Mouse (Mus musculus): ENCODE measurements around the gene C87499. TPM values are rescaled to one million over a fixed set of nuclear protein-coding genes. Genes with fewer than 3 reads are reported as not detected.

Gene C87499
- polyA plus RNA-seq (2015; fragmentation: Nextera tagmentation; extraction: Ambion mirVana): not detected in 2 replicates

DNA sequence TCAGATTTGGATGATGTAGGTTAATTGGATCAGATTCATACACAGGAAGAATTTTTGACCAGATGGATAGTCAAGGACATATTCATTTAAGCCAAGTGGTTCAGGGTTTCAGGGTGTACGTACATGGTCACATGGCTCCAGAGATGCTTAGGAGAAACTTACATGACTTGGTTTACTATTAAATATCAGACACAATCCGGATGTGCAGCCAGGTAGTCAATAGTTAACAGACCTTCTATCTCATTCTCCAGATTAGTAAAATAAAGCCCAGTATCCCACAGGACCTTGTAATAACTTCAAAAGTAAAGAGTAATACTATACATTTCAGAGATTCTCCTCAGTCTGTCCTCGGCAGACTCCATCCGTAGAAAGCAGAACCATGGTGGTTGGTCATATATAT, at the start of gene C87499:
Gene C87499 (minus strand): TSS at position 101 of the 400 bp plus-strand sequence.
- WGBS: 78% methylated on average over 4 of the region's 4 CpGs

DNA sequence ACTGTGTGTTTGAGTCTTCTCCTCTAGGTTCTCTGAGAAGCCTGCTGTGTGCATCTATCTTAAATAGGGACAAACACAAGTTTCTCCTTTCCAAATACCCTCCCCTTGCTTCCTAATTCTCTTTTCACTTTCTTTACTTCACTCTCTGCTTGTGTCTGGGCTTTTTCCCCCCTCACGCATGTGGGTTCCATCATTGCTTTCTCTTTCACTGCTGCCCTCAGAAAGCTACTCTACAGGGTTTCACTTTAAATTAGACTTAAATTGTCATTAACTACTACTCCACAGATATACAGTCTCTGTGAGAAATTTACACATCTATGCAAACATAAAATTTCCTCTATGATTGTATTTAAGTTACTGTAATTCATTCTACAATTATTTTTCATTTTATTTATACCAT, 49.6 kb upstream of the C87499 start, which contains the start of gene Ifna2:
Gene Ifna2 (minus strand): TSS at position 101 of the 400 bp plus-strand sequence.
- Histone ChIP-seq H3K4me3 (no peak within 1 kb of the TSS), H3K27ac (replicated peaks) (no peak within 1 kb of the TSS), H3K36me3 (no peaks in the 10 kb centered on the region), H3K27me3 (replicated peaks) (no peaks in the 10 kb centered on the region), H3K4me2 (no peak within 1 kb of the TSS), H3K9ac (no peak within 1 kb of the TSS), H3K4me1 (no peaks in the 10 kb centered on the region), H3K9me3 (no peaks in the 10 kb centered on the region)
- 73% methylated on average over 1 of the region's 1 CpGs for WGBS
- ATAC-seq (ENCODE audit: extremely low read depth, insufficient number of reproducible peaks, low FRiP score, low TSS enrichment): no peak

More for the DNA sequence above, at the start of gene C87499:
- H3K9me3 ChIP-seq: no peaks in the 10 kb centered on the region
- H3K4me1 ChIP-seq: no peaks in the 10 kb centered on the region
- H3K4me2 ChIP-seq: no peak within 1 kb of the TSS
- H3K36me3 ChIP-seq: no peaks in the 10 kb centered on the region
- no peak within 1 kb of the TSS for H3K27ac ChIP-seq (replicated peaks)
- no peak within 1 kb of the TSS for H3K4me3 ChIP-seq
- no peaks in the 10 kb centered on the region for H3K27me3 ChIP-seq (replicated peaks)
- H3K9ac ChIP-seq: no peak within 1 kb of the TSS
- ATAC-seq (ENCODE audit: extremely low read depth, insufficient number of reproducible peaks, low FRiP score, low TSS enrichment): no peak

DNA sequence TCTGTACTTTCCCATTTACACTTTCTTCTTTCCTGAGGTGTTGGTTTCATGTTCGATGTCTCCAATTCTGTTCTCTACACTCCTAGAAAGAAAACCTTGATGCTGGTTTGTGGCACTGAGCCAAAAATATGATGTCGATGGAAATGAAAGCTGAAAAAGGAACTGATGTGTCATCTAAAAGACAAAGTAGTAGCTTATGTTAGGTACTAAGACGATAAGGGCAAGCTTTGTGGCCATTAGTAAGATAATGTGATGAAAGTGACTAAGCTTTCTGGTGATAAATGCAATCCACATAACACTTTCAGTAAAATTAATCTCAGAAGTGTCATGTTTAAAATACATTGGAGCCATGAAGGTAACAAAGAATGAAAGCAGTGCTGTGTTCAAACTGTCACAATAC, 47.1 kb upstream of the C87499 start:
- no peak for ATAC-seq (ENCODE audit: extremely low read depth, insufficient number of reproducible peaks, low FRiP score, low TSS enrichment)
- 44% methylated on average over 3 of the region's 3 CpGs for WGBS
- H3K4me2 ChIP-seq: no peak overlapping the region
- no peak overlapping the region for H3K27ac ChIP-seq (replicated peaks)
- H3K4me3 ChIP-seq: no peak overlapping the region
- no peaks in the 10 kb centered on the region for H3K4me1 ChIP-seq
- no peaks in the 10 kb centered on the region for H3K36me3 ChIP-seq
- H3K9ac ChIP-seq: no peak overlapping the region
- H3K27me3 ChIP-seq (replicated peaks): no peaks in the 10 kb centered on the region
- H3K9me3 ChIP-seq: no peaks in the 10 kb centered on the region

DNA sequence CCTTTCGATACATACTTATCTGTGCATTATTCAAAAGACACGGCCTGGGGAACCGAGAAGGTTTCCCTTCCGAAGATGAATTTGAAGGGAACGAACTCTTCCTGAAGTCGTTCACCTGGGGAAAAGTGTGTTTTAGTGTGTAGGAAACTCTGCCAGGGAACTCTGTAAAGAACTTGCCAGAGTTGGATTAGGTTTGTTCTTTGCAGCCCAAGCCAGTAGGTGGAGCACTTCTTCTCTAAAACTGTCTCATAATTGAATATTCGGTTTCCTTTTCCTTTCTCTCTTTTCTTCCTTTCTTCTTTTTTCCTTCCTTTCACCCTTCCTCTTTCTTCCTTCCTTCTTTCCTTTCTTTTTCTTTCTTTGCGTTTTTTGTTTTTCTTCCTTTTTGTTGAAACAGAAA, 46.2 kb upstream of the C87499 start:
- Histone ChIP-seq H3K4me3 (no peak overlapping the region), H3K27ac (replicated peaks) (no peak overlapping the region), H3K9ac (no peak overlapping the region), H3K9me3 (no peaks in the 10 kb centered on the region), H3K4me2 (no peak overlapping the region), H3K4me1 (no peaks in the 10 kb centered on the region), H3K27me3 (replicated peaks) (no peaks in the 10 kb centered on the region), H3K36me3 (no peaks in the 10 kb centered on the region)
- ATAC-seq (ENCODE audit: extremely low read depth, insufficient number of reproducible peaks, low FRiP score, low TSS enrichment): no peak
- WGBS: 35% methylated on average over 8 of the region's 8 CpGs

DNA sequence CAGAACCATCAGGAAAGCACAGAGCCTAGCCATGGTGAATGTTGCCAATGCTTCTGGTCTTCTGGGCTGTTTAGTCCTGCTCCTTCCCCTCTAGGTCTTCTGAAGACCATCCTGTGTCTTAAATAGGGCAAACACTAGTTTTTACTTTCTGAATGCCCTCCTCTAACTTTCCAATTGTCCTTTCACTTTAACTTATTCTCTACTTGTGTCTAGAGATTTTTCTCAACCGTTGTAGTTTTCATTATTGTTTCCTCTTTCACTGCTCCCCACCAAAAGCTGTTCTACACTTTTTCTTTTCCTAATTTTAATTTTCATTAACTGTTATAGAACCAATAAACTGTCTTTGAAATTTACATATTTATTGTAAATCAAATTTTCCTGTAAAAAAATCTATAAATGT, 42.6 kb upstream of the C87499 start, which contains the start of gene Ifna16:
Gene Ifna16 (minus strand): TSS at position 101 of the 400 bp plus-strand sequence.
- no peak within 1 kb of the TSS for H3K4me3 ChIP-seq
- no peak within 1 kb of the TSS for H3K9ac ChIP-seq
- ATAC-seq (ENCODE audit: extremely low read depth, insufficient number of reproducible peaks, low FRiP score, low TSS enrichment): no peak
- no peaks in the 10 kb centered on the region for H3K36me3 ChIP-seq
- H3K9me3 ChIP-seq: no peaks in the 10 kb centered on the region
- no peak within 1 kb of the TSS for H3K27ac ChIP-seq (replicated peaks)
- 64% methylated on average over 1 of the region's 1 CpGs for WGBS
- no peaks in the 10 kb centered on the region for H3K4me1 ChIP-seq
- no peaks in the 10 kb centered on the region for H3K27me3 ChIP-seq (replicated peaks)
- no peak within 1 kb of the TSS for H3K4me2 ChIP-seq

DNA sequence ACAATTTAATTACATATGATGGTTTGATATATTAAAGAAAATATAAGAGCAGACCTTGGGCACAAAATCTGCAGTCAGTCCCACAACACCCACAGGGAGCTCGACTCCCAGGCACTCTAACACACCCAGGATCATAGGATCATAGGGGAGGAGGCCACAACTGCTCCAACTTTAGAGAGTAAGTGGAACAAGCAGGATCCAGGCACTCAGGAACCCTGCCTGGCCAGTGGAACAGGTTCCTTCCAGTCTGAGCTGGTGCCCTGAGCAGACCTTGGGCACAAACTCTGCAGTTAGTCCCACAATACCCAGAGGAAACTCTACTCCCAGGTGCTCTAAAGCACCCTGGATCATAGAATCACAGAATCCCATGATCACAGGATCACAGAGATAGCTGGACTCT, 21.2 kb upstream of the C87499 start:
- H3K4me3 ChIP-seq: no peak overlapping the region
- H3K27ac ChIP-seq (replicated peaks): no peak overlapping the region
- no peak for ATAC-seq (ENCODE audit: extremely low read depth, insufficient number of reproducible peaks, low FRiP score, low TSS enrichment)
- no peaks in the 10 kb centered on the region for H3K36me3 ChIP-seq
- 35% methylated on average over 1 of the region's 1 CpGs for WGBS
- H3K27me3 ChIP-seq (replicated peaks): no peaks in the 10 kb centered on the region
- no peak overlapping the region for H3K4me2 ChIP-seq
- 0 out of 2 replicates have a peak, but pooled peaks cover 5% of the 10 kb centered on the region for H3K9me3 ChIP-seq
- no peak overlapping the region for H3K9ac ChIP-seq
- H3K4me1 ChIP-seq: no peaks in the 10 kb centered on the region

DNA sequence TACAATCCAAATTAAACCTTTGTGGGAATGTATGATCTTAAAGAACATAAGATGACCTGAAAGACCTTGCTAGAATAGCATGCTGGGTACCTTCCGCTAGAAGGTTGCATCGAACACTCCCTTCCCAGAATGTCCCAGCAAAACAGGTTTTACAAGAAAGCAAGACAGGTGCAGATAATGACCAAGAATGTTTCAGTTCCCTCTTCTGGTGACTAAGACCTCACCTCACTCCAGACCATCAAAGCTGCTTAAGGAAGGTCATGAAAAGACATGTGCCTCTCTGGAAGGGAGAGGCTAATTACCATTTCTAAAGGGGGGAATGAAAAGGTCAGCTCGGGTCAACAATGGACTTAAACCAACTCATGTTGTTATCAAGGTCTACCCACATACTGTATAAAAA, 19.4 kb upstream of the C87499 start:
- no peak for ATAC-seq (ENCODE audit: extremely low read depth, insufficient number of reproducible peaks, low FRiP score, low TSS enrichment)
- Histone ChIP-seq H3K27me3 (replicated peaks) (no peaks in the 10 kb centered on the region), H3K4me3 (no peak overlapping the region), H3K36me3 (no peaks in the 10 kb centered on the region), H3K9ac (no peak overlapping the region), H3K9me3 (0 out of 2 replicates have a peak, but pooled peaks cover 5% of the 10 kb centered on the region), H3K4me1 (no peaks in the 10 kb centered on the region), H3K4me2 (no peak overlapping the region), H3K27ac (replicated peaks) (no peak overlapping the region)
- 67% methylated on average over 3 of the region's 3 CpGs for WGBS

DNA sequence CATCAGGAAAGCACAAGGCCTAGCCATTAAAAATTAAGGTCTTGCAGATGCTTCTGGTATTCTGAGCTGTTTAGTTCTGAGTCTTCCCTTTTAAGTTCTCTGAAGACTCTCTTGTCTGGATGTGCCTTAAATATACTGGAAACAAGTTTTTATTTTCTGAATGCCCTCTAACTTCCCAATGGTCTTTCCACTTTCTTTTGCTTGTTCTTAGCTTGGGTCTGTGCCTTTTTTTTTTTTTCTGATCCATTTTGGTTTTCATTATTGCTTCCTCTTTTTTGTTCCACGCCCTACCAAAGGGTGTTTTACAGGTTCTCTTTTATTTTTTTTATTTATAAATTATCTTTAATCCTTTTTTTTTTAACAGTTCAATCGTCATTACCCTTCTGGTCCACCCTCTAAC, 10.1 kb upstream of the C87499 start, which contains the start of gene Ifna13:
Gene Ifna13 (minus strand): TSS at position 101 of the 400 bp plus-strand sequence.
- Histone ChIP-seq H3K36me3 (no peaks in the 10 kb centered on the region), H3K4me2 (no peak within 1 kb of the TSS), H3K4me3 (no peak within 1 kb of the TSS), H3K27ac (replicated peaks) (no peak within 1 kb of the TSS), H3K27me3 (replicated peaks) (no peaks in the 10 kb centered on the region), H3K9ac (no peak within 1 kb of the TSS), H3K4me1 (no peaks in the 10 kb centered on the region), H3K9me3 (no peaks in the 10 kb centered on the region)
- ATAC-seq (ENCODE audit: extremely low read depth, insufficient number of reproducible peaks, low FRiP score, low TSS enrichment): no peak
- 57% methylated on average over 2 of the region's 2 CpGs for WGBS

DNA sequence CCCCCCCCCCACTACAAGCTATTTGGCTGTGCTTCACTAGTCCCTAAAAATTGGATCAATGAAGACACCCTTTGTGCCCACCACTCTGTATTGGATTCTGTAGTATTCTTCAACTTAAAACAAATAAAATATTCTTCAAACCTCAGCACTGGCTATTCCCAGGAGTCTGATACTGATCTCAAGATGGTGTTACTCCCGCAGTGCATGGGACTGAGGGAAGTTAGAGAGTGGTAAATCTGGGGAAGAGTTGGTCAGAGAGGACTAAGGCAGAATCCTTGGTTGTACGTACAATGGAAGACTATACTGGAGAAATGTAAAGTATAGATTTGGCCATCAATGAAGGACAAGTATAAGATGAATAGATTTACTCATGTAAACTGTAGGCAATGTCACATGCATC, 8.3 kb upstream of the C87499 start:
- Histone ChIP-seq H3K9ac (no peak overlapping the region), H3K36me3 (no peaks in the 10 kb centered on the region), H3K4me2 (no peak overlapping the region), H3K27ac (replicated peaks) (no peak overlapping the region), H3K4me3 (no peak overlapping the region), H3K27me3 (replicated peaks) (no peaks in the 10 kb centered on the region), H3K4me1 (no peaks in the 10 kb centered on the region), H3K9me3 (no peaks in the 10 kb centered on the region)
- 41% methylated on average over 2 of the region's 2 CpGs for WGBS
- no peak for ATAC-seq (ENCODE audit: extremely low read depth, insufficient number of reproducible peaks, low FRiP score, low TSS enrichment)

DNA sequence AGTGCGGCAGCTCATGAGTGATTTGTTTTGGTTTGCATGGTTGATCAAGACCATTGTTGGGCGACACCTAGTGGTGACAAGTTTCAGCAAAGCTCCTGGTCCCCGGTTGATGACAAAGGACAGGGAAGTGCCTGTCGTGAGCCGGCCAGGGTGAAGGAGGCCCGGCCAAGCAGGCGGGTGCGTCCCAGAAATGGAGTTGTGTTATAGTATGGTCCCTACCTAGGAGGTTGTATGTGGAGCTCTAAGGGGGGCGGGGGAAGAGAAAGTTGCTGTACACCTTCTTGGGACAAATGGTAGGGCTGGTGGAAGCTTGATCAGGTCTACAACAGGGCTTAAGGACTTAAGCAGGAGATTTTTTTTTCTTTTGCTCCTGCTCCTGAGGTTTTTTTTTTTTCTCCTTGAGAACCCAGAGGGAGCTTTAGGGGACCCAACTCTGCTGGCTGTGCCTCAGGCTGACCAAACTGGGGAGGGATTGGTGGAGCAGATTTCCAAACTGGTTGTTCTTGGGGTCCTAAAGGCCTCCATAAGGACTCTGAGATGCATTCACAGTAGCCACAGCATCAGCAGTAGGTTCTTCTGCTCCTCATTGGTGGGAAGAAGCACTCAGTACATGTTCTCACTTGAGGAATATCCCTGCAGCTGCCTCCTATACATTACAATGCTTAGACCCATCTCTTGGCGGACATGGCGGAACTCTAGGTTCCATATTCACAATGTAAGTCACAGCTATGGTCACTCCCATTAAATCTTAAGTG, 7.0 kb upstream of the C87499 start:
- Histone ChIP-seq H3K4me2 (peak overlapping the region; percentile 69), H3K4me3 (peak overlapping the region; percentile 60), H3K9me3 (no peaks in the 10 kb centered on the region), H3K27ac (replicated peaks) (no peak overlapping the region), H3K9ac (peak overlapping the region; percentile 77; the same call in 1 of the 2 replicates), H3K36me3 (no peaks in the 10 kb centered on the region), H3K27me3 (replicated peaks) (no peaks in the 10 kb centered on the region), H3K4me1 (no peaks in the 10 kb centered on the region)
- peak; percentile 73 for ATAC-seq (ENCODE audit: extremely low read depth, insufficient number of reproducible peaks, low FRiP score, low TSS enrichment)
- WGBS: 16% methylated on average over 11 of the region's 11 CpGs

DNA sequence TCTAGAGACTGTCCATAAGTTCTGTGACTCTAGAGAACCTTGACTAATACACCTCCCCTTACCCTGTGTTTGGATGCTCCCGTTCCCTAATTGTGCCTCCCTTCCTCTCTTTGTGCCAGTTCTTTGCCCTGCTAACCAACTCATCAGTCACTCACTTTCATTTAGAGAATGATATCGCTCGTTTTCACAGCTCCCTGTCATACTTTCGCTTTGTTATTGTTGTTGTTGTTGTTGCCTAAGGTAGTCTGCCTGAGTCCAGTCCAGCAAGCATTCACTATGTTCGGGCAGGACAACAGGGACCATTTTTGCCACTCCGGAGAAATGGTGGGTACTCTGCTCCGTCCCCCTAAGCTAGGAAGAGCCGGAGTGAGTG, 6.5 kb upstream of the C87499 start:
- H3K27me3 ChIP-seq (replicated peaks): no peaks in the 10 kb centered on the region
- no peaks in the 10 kb centered on the region for H3K9me3 ChIP-seq
- H3K4me1 ChIP-seq: no peaks in the 10 kb centered on the region
- H3K9ac ChIP-seq: peak overlapping the region; percentile 77
- peak overlapping the region; percentile 60 for H3K4me3 ChIP-seq
- H3K27ac ChIP-seq (replicated peaks): no peak overlapping the region
- WGBS: 54% methylated on average over 8 of the region's 8 CpGs
- H3K36me3 ChIP-seq: no peaks in the 10 kb centered on the region
- H3K4me2 ChIP-seq: peak overlapping the region; percentile 69
- ATAC-seq (ENCODE audit: extremely low read depth, insufficient number of reproducible peaks, low FRiP score, low TSS enrichment): no peak

DNA sequence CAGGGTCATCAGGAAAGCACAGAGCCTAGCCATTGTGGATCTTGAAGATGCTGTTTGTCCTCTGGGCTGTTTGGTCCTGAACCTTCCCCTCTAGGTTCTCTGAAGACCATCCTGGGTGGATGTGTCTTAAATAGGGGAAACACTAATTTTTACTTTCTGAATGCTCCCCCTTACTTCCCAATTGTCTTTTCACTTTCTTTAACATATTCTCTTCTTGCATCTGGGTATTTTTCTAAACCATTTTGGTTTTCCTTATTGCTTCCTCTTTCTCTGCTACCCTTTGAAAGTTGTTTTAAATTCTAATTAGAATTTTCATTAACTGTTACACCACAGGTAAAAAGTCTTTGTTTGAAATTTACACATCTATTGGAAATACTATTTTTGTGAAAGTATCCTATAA, 30.9 kb downstream of the C87499 start, which contains the start of gene Ifna12:
Gene Ifna12 (minus strand): TSS at position 101 of the 400 bp plus-strand sequence.
- no peak for ATAC-seq (ENCODE audit: extremely low read depth, insufficient number of reproducible peaks, low FRiP score, low TSS enrichment)
- Histone ChIP-seq H3K4me1 (no peaks in the 10 kb centered on the region), H3K9ac (no peak within 1 kb of the TSS)

More for the DNA sequence above, 30.9 kb downstream of the C87499 start, which contains the start of gene Ifna12:
- H3K36me3 ChIP-seq: no peaks in the 10 kb centered on the region
- H3K27ac ChIP-seq (replicated peaks): no peak within 1 kb of the TSS
- H3K4me2 ChIP-seq: no peak within 1 kb of the TSS
- no peak within 1 kb of the TSS for H3K4me3 ChIP-seq
- no peaks in the 10 kb centered on the region for H3K9me3 ChIP-seq
- H3K27me3 ChIP-seq (replicated peaks): no peaks in the 10 kb centered on the region

All from heart, embryonic 13.5 days (tissue).